Mouse (Mus musculus): ENCODE results near the gene Plek.

DNA sequence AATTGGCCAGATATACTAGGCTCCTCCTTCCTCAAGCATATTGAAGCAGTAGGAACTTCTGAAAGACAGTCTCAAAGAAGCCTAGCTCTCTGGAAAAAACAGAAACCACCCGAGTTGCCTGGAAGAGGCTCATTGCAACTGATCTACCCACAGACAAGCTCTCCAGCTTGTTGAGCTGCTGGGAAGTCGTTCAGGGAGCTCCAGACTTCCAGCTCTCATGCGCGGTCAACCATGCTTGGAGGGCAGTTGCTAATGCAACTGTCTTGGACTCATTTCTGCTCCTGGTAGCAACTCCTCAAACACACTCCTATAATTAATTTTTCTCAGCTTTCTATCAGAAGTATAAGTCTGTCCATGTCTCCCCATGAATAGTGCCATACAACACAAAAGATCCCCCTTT lies 109.2 kb downstream of the Plek start:
- TF ChIP-seq CTCF (IDR thresholded peaks at IDR 0.05; ENCODE audit: control insufficient read depth, insufficient read depth, low read length) (no peak), POLR2A (IDR thresholded peaks at IDR 0.05; ENCODE audit: borderline replicate concordance, control insufficient read depth, low read depth, low read length) (no peak)
